ENCODE assay signal across 10 mouse cellular contexts in the genomic region with DNA sequence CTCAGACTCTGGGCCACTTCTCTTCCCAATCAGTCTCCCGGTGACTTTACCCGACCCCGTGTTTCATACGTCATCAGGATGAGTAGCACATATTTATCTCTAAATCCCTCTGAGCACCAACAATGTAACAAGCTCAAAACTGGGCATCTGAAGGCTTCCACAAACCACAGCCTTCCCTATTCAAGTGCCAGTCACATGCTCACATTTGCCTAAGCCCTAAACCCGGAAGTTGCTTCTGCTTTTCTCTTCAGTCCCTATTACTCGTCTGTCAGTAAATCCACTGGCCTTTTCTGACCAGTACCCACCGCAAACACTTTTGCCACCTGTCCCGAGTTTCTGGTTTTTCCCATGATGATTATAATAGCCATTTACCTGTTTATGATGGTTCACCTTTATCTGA. TPM values are rescaled to one million over a fixed set of nuclear protein-coding genes. Genes with fewer than 3 reads are reported as not detected.
DNase-seq lines count a peak whose midpoint lies in the region; ATAC-seq and TF ChIP-seq lines count a peak whose summit lies in the region.
"Had no signal": no experiment of that assay in that cellular context is flagged by ENCODE, and none has a peak within 500 bp of the region (broad histone marks: within the 10 kb centered on the region; RNA-seq: fewer than 3 reads in every experiment).

No protein-coding gene starts in this region.

- no peak for DNase-seq in neural tube, embryonic 10.5 days (ENCODE audit: extremely low spot score, low spot score)
- peak; percentile 28 for DNase-seq in naive thymus-derived CD4-positive, alpha-beta T cell, adult 2 months (ENCODE audit: low read depth)
- no peak for DNase-seq in left cerebral cortex, adult 9 months (ENCODE audit: low spot score in 2 of 2)
- DNase-seq in left cerebral cortex, postnatal 14 days (ENCODE audit: low spot score in 2 of 2): no peak
- DNase-seq: right cerebral cortex, postnatal 25 days had no signal

- H3K9ac ChIP-seq in heart, embryonic 14.5 days (ENCODE audit: low read length): no peak overlapping the region
- no peak overlapping the region for H3K9ac ChIP-seq in heart, embryonic 11.5 days (ENCODE audit: low read depth, low read length)
- peak overlapping the region; percentile 83; the same call in 1 of the 2 replicates for H3K9ac ChIP-seq in neural tube, embryonic 13.5 days
- no peak overlapping the region for H3K9ac ChIP-seq in intestine, postnatal 0 days (ENCODE audit: low read depth, low read length)

- H3K4me3 ChIP-seq in heart, embryonic 14.5 days (ENCODE audit: control insufficient read depth in 1 of 2, insufficient read depth in 1 of 2, low read depth in 1 of 2, low read length in 2 of 2): no peak overlapping the region
- no peak overlapping the region for H3K4me3 ChIP-seq in heart, embryonic 11.5 days (ENCODE audit: low read depth, low read length)
- H3K4me3 ChIP-seq in neural tube, embryonic 13.5 days: no peak overlapping the region
- no peak overlapping the region for H3K4me3 ChIP-seq in intestine, postnatal 0 days (ENCODE audit: low read depth, low read length)

- no peak for TF ChIP-seq CTCF in intestine, postnatal 0 days (IDR thresholded peaks at IDR 0.05; ENCODE audit: low read depth)

- peaks cover 43% of the 10 kb centered on the region for H3K36me3 ChIP-seq in heart, embryonic 14.5 days (ENCODE audit: control insufficient read depth, insufficient read depth, low read length)
- H3K36me3 ChIP-seq in heart, embryonic 11.5 days (ENCODE audit: control insufficient read depth, insufficient read depth, low read length): peaks cover 6% of the 10 kb centered on the region
- H3K36me3 ChIP-seq in neural tube, embryonic 13.5 days: peaks cover 24% of the 10 kb centered on the region
- H3K36me3 ChIP-seq in intestine, postnatal 0 days (ENCODE audit: control insufficient read depth, insufficient read depth): peaks cover 19% of the 10 kb centered on the region

- H3K4me2 ChIP-seq in heart, embryonic 14.5 days (ENCODE audit: low read length): peak overlapping the region; percentile 89; the same call in 1 of the 2 replicates
- H3K4me2 ChIP-seq in heart, embryonic 11.5 days: no peak overlapping the region
- H3K4me2 ChIP-seq in neural tube, embryonic 13.5 days: 0 out of 2 replicates have a peak overlapping the region, but pooled peaks have one; percentile 81
- H3K4me2 ChIP-seq in intestine, postnatal 0 days (replicated peaks; ENCODE audit: low read depth): peak overlapping the region; percentile 61; the same call in 1 of the 2 replicates

- no peak for ATAC-seq in heart, embryonic 14.5 days (ENCODE audit: insufficient number of reproducible peaks, insufficient read depth, low FRiP score, low read depth)
- no peak for ATAC-seq in heart, embryonic 11.5 days (replicated peaks; ENCODE audit: insufficient number of reproducible peaks, low FRiP score, low TSS enrichment)
- ATAC-seq in neural tube, embryonic 13.5 days (ENCODE audit: low read depth): no peak
- no peak for ATAC-seq in intestine, postnatal 0 days

- H3K27me3 ChIP-seq in heart, embryonic 14.5 days (ENCODE audit: control insufficient read depth, insufficient read depth, low read length): no peaks in the 10 kb centered on the region
- no peaks in the 10 kb centered on the region for H3K27me3 ChIP-seq in heart, embryonic 11.5 days (ENCODE audit: control insufficient read depth, insufficient read depth, low read length)
- no peaks in the 10 kb centered on the region for H3K27me3 ChIP-seq in neural tube, embryonic 13.5 days
- H3K27me3 ChIP-seq in intestine, postnatal 0 days (replicated peaks; ENCODE audit: control insufficient read depth, insufficient read depth, low read length): no peaks in the 10 kb centered on the region
- H3K27me3 ChIP-seq: embryonic facial prominence, embryonic 15.5 days had no signal

- H3K4me1 ChIP-seq in heart, embryonic 14.5 days (ENCODE audit: control insufficient read depth in 2 of 2, insufficient read depth in 2 of 2, low read length in 2 of 2): peaks cover 6 to 19% of the 10 kb centered on the region in 2 experiments; a peak in 3 of 4 replicates
- H3K4me1 ChIP-seq in heart, embryonic 11.5 days (ENCODE audit: control insufficient read depth, insufficient read depth, low read length): peaks cover 7% of the 10 kb centered on the region; the same call in 1 of the 2 replicates
- H3K4me1 ChIP-seq in neural tube, embryonic 13.5 days (replicated peaks): peaks cover 26% of the 10 kb centered on the region
- H3K4me1 ChIP-seq in intestine, postnatal 0 days (replicated peaks; ENCODE audit: control insufficient read depth, insufficient read depth, low read length): no peaks in the 10 kb centered on the region

- no peaks in the 10 kb centered on the region for H3K9me3 ChIP-seq in heart, embryonic 14.5 days (ENCODE audit: control insufficient read depth, low read length)
- H3K9me3 ChIP-seq in heart, embryonic 11.5 days (replicated peaks; ENCODE audit: control insufficient read depth, low read length): no peaks in the 10 kb centered on the region
- H3K9me3 ChIP-seq in neural tube, embryonic 13.5 days: no peaks in the 10 kb centered on the region
- no peaks in the 10 kb centered on the region for H3K9me3 ChIP-seq in intestine, postnatal 0 days (ENCODE audit: control insufficient read depth)
- H3K9me3 ChIP-seq: embryonic facial prominence, embryonic 15.5 days had no signal

- intact Hi-C loops in left cerebral cortex, postnatal 14 days (cut with DNase I): no loop called here

- WGBS in heart, embryonic 14.5 days: 88% methylated on average over 8 of the region's 8 CpGs
- 87% methylated on average over 8 of the region's 8 CpGs for WGBS in heart, embryonic 11.5 days (ENCODE audit: insufficient replicate concordance)
- WGBS in neural tube, embryonic 13.5 days: 91% methylated on average over 8 of the region's 8 CpGs
- WGBS in intestine, postnatal 0 days: 82% methylated on average over 8 of the region's 8 CpGs

- no peak overlapping the region for H3K27ac ChIP-seq in heart, embryonic 14.5 days (replicated peaks in 1 of 2; ENCODE audit: control insufficient read depth in 1 of 2, insufficient read depth in 1 of 2, low read depth in 2 of 2, low read length in 2 of 2)
- no peak overlapping the region for H3K27ac ChIP-seq in heart, embryonic 11.5 days (ENCODE audit: low read depth, low read length)
- H3K27ac ChIP-seq in neural tube, embryonic 13.5 days (replicated peaks): no peak overlapping the region
- no peak overlapping the region for H3K27ac ChIP-seq in intestine, postnatal 0 days (ENCODE audit: low read depth, low read length)
- H3K27ac ChIP-seq: embryonic facial prominence, embryonic 15.5 days had no signal

RNA-seq across cellular contexts. Expression of gene Rmnd1, which starts 1.8 kb away (rescaled TPM):
- 102 and 106 TPM in 2 replicates for polyA plus RNA-seq in heart, embryonic 14.5 days (2014; fragmentation: Nextera tagmentation; extraction: Ambion mirVana)
- 87.3 and 91.7 TPM in 2 replicates for polyA plus RNA-seq in heart, embryonic 11.5 days (2014; fragmentation: Nextera tagmentation; extraction: Ambion mirVana)
- polyA plus RNA-seq in neural tube, embryonic 13.5 days (2015; fragmentation: Nextera tagmentation; extraction: Ambion mirVana): 52.2 and 58.9 TPM in 2 replicates
- polyA plus RNA-seq in intestine, postnatal 0 days (2015; fragmentation: Nextera tagmentation; extraction: Ambion mirVana): 24.8 and 26.8 TPM in 2 replicates
- 10 to 100 TPM; 31.1 to 40.9 TPM for total RNA-seq in left cerebral cortex, postnatal 14 days (2021)

RNA-seq across cellular contexts. Expression of gene Armt1, which starts 1.9 kb away (rescaled TPM):
- 13.9 and 16.8 TPM in 2 replicates for polyA plus RNA-seq in heart, embryonic 14.5 days (2014; fragmentation: Nextera tagmentation; extraction: Ambion mirVana)
- 20.2 and 23.3 TPM in 2 replicates for polyA plus RNA-seq in heart, embryonic 11.5 days (2014; fragmentation: Nextera tagmentation; extraction: Ambion mirVana)
- polyA plus RNA-seq in neural tube, embryonic 13.5 days (2015; fragmentation: Nextera tagmentation; extraction: Ambion mirVana): 15.0 and 15.7 TPM in 2 replicates
- polyA plus RNA-seq in intestine, postnatal 0 days (2015; fragmentation: Nextera tagmentation; extraction: Ambion mirVana): 9.5 and 10.3 TPM in 2 replicates
- total RNA-seq in left cerebral cortex, postnatal 14 days (2021): 10 to 100 TPM; 16.2 to 18.5 TPM

RNA-seq across cellular contexts. Expression of gene Zbtb2, which starts 42.5 kb away (rescaled TPM):
- polyA plus RNA-seq in heart, embryonic 14.5 days (2014; fragmentation: Nextera tagmentation; extraction: Ambion mirVana): 9.3 and 9.6 TPM in 2 replicates
- polyA plus RNA-seq in heart, embryonic 11.5 days (2014; fragmentation: Nextera tagmentation; extraction: Ambion mirVana): 10.8 and 14.0 TPM in 2 replicates
- polyA plus RNA-seq in neural tube, embryonic 13.5 days (2015; fragmentation: Nextera tagmentation; extraction: Ambion mirVana): 16.9 and 17.2 TPM in 2 replicates
- 5.1 and 5.6 TPM in 2 replicates for polyA plus RNA-seq in intestine, postnatal 0 days (2015; fragmentation: Nextera tagmentation; extraction: Ambion mirVana)
- 10 to 100 TPM in 1 of 2 experiments, 1 to 10 TPM in 1; 8.8 to 10.0 TPM for total RNA-seq in left cerebral cortex, postnatal 14 days (2021)

RNA-seq across cellular contexts. Expression of gene Ccdc170, which starts 51.9 kb away (rescaled TPM):
- not detected in 2 replicates for polyA plus RNA-seq in heart, embryonic 14.5 days (2014; fragmentation: Nextera tagmentation; extraction: Ambion mirVana)
- polyA plus RNA-seq in heart, embryonic 11.5 days (2014; fragmentation: Nextera tagmentation; extraction: Ambion mirVana): 0.11 TPM in 1 of 2 replicates, not detected in the other
- polyA plus RNA-seq in neural tube, embryonic 13.5 days (2015; fragmentation: Nextera tagmentation; extraction: Ambion mirVana): 0.08 TPM in 1 of 2 replicates, not detected in the other
- polyA plus RNA-seq in intestine, postnatal 0 days (2015; fragmentation: Nextera tagmentation; extraction: Ambion mirVana): 0.13 TPM in 1 of 2 replicates, not detected in the other
- total RNA-seq in left cerebral cortex, postnatal 14 days (2021): under 1 TPM; 0.13 to 0.21 TPM
